In genomic region chr13:19717201-19717600, GRCm38 (mm10) we compare ENCODE assay signal across 21 mouse cellular contexts. TPM values are rescaled to one million over a fixed set of nuclear protein-coding genes. Genes with fewer than 3 reads are reported as not detected.
"Had no signal": no experiment of that assay in that cellular context is flagged by ENCODE, and none has a peak within 500 bp of the region (broad histone marks: within the 10 kb centered on the region; RNA-seq: fewer than 3 reads in every experiment).

No protein-coding gene starts in this region.

- H3K9ac ChIP-seq: kidney, embryonic 15.5 days; liver, embryonic 15.5 days; midbrain, embryonic 13.5 days; neural tube, embryonic 12.5 days had no signal

- H3K4me1 ChIP-seq: kidney, embryonic 15.5 days; limb, embryonic 10.5 days; liver, embryonic 15.5 days; megakaryocyte, embryonic 14.5 days; midbrain, embryonic 13.5 days; neural tube, embryonic 12.5 days had no signal

- H3K4me2 ChIP-seq: kidney, embryonic 15.5 days; liver, embryonic 11.5 days; liver, embryonic 15.5 days; midbrain, embryonic 13.5 days; neural tube, embryonic 12.5 days had no signal

- H3K9me3 ChIP-seq: kidney, embryonic 15.5 days; limb, embryonic 10.5 days; liver, embryonic 15.5 days; megakaryocyte, embryonic 14.5 days; midbrain, embryonic 13.5 days; neural tube, embryonic 12.5 days had no signal

- H3K4me3 ChIP-seq: kidney, embryonic 15.5 days; limb, embryonic 10.5 days; liver, embryonic 15.5 days; megakaryocyte, embryonic 14.5 days; midbrain, embryonic 13.5 days; neural tube, embryonic 12.5 days had no signal

- H3K27me3 ChIP-seq: kidney, embryonic 15.5 days; liver, embryonic 15.5 days; megakaryocyte, embryonic 14.5 days; midbrain, embryonic 13.5 days; neural tube, embryonic 12.5 days had no signal

- DNase-seq: kidney, postnatal 14 days; lung, adult 2 months; lung, postnatal 10 days; thymus, postnatal 4 days had no signal

- ATAC-seq: midbrain, embryonic 13.5 days had no signal

- H3K36me3 ChIP-seq: kidney, embryonic 15.5 days; limb, embryonic 10.5 days; liver, embryonic 15.5 days; midbrain, embryonic 13.5 days; neural tube, embryonic 12.5 days had no signal

- H3K27ac ChIP-seq: kidney, embryonic 15.5 days; limb, embryonic 10.5 days; liver, embryonic 15.5 days; macrophage; midbrain, embryonic 13.5 days; neural tube, embryonic 12.5 days; stomach, postnatal 0 days had no signal

RNA-seq across cellular contexts. Expression of gene Nme8, which starts 19.6 kb away (rescaled TPM):
- total RNA-seq: layer of hippocampus, adult 8-10 months; layer of hippocampus, postnatal 14 days; left cerebral cortex, adult 18-20 months; left cerebral cortex, postnatal 10 days; monocyte, adult 5-6 weeks; neutrophil, adult 5-6 weeks had no signal
- polyA plus RNA-seq: kidney, embryonic 15.5 days; large intestine, adult 2 months; limb, embryonic 10.5 days; limb, embryonic 14.5 days; liver, embryonic 11.5 days; liver, embryonic 15.5 days; lung, adult 2 months; macrophage; midbrain, embryonic 13.5 days; neural tube, embryonic 12.5 days; stomach, postnatal 0 days had no signal
